Mouse (Mus musculus) NIH3T3 (cell line): ENCODE measurements around the gene Insm1.

ENCODE experiments used
- DNase-seq: peaks from one replicate; pipeline ENCODE4 v3.0.0-alpha.2; 2012; ENCODE audit warnings: low read depth

Insm1 gene

DNA sequence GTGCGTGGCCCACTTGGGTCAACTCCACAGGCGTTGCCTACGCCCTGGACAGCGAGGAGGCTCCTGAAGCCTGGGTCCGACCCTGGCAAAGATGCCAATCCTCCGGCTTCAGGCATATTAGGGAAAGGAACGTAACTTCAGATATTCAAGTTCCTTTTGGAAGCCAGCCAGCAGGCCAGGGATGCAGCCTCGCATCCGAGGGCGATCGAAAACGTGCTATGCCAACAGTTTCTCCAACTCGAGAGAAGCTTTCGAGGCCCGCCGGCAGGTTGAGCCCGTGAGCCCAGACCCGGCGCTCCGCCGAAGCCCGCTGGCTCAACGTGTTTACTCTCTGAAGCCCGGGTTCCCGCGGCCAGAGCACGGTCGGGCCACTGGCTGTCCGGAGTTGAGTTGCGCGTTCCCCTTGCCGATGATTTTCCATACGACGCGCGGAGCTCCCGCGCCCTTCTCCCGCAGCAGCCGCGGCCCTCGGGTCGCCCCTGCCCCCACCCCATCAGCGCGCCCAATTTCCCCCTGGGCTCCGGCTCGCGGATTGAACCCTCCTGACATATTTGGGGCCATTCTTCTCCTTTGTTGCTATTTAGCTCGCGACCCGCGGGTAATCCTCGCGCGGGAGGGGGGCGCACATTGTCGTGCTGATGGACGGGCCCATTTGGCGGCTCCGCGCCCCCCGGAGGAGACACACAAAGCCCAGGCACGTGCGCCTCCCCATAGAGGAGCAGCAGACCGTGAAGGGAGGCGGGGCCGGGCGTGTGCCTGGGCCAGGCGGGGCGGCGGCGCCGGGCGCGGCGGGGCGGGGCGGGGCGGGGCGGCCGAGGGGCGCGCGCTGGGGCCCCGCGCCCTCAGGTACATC lies at the start of gene Insm1:
Gene Insm1, plus strand, starts transcription at position 846 of the 853 bp plus-strand sequence.
- no peak for DNase-seq

DNA sequence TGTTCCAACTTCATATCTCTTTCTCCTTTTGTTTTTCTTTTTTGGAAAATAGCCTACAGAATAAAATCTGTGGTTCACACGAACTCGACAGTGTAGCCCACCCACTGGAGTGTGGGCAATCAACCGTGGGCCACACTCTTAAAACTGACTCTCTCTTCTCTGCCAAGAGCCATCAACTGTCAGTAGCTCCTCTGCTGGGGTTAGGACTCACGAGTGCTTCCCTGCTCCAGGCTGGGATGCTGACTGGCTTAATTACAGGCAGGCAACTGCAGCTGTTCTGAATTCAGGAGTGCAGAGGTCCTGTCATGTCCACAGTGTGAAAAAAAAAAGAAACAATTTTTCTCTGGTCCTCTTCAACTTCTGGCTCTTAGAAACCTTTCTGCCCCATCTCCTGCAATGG lies 49.6 kb upstream of the Insm1 start:
- no peak for DNase-seq

DNA sequence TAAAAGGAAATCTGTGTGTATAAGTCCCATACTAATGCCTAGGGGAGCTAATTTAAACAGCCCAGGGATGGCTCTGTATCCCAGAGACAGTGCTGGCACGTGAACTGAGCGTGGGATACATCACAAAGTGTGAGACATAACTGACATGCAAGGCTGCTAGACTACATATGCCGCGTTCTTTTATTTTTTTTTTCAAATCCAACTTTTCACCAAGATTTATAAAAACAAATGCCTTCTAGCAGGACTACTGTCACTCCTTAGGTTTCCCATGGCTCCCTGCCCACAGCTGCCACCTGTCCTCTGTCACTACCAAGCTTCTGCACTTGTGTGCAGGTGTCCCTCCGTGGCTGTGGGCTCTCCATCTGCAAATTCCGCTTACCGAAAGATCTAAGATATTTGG lies 47.5 kb upstream of the Insm1 start:
- DNase-seq, result no peak

DNA sequence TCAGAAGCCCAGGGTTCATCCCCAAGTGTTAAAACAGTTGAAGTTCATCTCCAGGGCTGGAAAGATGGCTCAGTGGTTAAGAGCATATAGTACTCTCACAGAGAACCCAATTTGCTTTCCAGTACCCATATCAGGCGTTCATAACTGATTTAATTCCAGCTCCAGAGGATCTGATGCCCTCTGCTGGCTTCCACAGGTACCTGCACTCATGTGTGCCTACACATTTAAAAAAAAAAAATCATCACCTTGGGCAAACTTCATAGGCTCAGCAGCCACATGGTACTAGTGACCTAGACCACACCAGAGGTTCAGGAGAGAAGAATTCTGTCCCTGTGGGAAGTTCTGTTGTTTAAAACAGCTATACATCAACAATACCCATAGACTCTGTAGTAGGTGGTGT lies 43.0 kb upstream of the Insm1 start:
- no peak for DNase-seq

DNA sequence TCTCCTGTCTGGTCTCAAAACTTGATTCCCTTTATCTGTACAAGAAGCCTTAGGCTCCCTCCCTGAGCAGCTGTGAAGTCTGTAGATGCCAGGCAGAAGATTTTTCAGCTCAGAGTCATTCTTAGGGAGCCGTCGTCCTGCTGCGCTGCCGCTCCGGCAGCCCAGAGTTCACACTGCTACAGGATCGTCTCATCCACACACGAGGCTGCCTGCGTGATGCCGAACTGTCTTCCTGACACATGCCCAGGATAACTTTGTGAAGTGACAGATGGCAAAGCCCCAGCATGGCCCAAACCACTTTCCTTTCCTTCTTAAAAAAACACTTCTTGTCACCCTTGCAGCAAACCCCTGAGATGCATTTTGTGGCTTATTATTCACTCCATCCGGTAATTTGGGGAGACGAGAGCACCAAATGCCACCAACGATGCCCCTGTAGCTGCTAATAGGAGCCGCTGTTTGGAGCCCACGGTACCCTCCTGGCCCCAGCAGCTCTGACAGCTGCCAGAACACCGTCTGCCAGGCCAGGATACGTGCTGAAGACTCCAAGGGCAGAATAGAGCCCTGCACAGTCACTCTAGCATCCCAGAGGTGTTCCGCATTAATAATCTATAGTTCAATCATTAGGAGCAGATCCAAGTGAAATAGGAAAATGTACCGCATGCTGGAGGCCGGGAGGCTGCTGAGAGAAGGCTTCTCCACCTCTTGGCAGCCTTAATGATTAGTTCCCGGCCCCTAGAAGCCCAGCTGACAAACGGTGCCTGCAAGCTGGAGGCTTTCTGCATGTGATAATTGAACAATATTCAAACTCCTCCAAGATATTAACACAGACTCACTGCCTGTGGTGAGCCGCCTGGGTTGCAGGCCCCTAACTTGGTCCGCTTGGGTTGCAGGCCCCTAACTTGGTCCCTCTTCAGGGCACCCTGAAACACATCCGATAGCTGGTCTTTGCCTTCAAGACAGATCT lies 37.6 kb upstream of the Insm1 start:
- DNase-seq, result no peak

DNA sequence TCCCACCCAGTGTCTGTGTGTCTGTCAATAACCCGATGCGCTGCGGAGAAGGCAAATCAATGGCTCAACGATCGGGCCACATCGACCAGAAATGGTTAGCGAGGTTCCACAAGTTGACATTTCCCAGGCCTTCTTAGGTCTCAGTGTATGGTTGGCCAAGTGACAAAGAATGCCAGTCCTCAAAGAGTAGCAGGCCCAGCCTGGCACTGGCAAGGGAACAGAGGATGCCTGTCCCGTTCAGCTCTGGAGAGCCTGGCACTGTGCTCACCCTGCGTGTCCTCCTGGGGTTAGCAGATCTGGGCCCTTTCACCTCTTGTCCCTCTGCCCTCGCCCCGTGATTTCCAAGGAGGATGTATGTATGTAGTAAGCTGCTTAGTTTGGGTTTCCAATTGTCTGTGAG lies 25.6 kb upstream of the Insm1 start:
- DNase-seq, result no peak

DNA sequence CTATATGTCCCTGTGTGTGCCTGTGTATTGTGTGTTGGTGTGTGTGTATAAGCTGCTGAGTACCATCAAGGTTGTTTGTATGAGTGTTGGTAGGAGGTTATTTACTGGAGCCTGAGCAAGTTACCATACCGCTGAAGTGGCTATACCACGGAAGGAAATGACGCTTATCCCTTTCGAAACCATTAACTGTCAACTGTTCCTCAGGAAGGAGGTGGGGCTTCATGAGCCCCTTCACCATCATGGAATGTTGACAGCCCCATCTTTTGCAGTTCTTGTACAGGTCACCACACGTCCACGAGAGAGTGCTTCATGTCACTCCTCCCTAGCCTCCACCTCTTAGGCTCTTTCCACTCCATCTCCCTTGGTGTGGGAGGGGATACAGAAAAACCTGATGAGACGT lies 23.8 kb upstream of the Insm1 start:
- no peak for DNase-seq

DNA sequence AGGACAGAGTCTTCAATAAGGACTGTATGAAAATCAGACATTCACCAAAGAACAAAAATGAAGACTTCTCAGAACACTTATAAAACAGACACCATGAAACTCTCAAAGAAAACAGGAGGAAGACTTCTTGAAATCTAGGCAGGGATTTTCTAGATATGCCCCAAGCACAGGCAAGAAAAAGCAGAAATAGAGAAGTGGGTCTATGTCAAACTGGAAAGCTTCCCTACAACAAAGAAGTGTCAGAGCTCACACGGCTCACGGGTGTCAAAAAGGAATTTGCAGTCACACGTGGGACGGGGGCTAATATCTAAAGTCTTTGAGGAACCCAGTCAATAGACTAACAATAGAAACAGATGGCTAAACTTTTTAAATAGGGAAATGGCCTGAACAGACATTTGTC lies 10.8 kb upstream of the Insm1 start:
- no peak for DNase-seq

DNA sequence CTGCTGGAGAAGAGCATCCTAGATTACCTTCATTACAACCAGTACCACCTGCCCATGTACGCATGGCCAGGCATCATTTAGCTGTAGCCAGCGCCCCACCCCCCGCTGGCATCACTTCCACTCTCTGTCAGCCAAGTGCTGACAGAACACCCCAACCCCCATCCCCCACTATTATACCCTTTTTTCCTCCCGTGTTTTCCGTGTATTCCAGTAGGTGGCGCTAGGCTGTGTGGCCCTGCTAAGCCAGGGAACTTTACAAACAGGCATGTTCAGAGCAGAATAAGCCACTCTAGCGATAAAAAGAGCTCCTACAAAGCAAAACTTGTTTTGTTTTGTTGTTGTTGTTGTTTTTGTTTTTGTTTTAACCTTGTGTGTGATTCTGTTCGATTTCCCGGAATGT lies 7.0 kb upstream of the Insm1 start:
- DNase-seq, result peak; percentile 65

DNA sequence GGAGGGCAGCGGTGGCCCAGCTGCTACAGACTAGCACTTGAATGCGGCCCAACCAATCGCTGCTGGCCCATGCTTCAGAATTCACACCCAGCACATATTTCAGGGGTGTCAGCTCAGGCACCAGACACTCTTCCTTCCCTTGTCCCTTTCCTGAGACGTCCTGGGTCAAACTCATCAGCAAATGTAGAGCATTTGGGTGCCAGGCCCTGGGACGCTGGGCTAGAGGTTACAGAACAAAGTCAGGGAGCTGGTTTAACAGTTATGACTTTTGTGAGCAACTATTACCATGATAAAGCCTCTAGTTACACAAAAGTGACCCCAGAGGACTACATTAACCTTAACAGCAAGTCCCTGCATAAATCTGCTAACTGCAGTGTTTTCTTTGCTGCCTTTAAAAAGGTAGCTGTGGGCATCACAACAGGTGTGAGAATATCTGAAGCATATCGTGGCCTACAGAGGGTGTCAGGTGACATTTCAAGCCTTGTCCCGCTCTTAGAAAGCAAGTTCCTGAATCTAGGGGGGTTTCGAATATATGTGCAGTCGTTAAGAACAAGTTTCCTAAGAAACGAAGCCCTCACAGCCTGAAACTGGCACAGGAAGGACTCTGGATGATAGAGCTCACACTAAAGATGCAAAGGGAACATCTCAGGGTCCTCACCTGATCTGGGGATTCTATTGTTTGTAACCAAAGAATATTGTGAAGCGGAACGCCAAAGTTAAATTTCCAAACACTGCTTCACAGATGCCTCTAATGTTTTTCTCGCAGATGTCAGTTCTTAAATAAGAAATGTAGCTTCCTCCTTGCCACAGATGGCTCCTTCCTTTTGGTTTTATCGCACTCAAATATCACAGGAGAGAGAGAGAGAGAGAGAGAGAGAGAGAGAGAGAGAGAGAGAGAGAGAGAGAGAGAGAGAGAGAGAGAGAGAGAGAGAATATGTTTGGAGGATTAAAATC lies 5.3 kb upstream of the Insm1 start:
- DNase-seq, result no peak

DNA sequence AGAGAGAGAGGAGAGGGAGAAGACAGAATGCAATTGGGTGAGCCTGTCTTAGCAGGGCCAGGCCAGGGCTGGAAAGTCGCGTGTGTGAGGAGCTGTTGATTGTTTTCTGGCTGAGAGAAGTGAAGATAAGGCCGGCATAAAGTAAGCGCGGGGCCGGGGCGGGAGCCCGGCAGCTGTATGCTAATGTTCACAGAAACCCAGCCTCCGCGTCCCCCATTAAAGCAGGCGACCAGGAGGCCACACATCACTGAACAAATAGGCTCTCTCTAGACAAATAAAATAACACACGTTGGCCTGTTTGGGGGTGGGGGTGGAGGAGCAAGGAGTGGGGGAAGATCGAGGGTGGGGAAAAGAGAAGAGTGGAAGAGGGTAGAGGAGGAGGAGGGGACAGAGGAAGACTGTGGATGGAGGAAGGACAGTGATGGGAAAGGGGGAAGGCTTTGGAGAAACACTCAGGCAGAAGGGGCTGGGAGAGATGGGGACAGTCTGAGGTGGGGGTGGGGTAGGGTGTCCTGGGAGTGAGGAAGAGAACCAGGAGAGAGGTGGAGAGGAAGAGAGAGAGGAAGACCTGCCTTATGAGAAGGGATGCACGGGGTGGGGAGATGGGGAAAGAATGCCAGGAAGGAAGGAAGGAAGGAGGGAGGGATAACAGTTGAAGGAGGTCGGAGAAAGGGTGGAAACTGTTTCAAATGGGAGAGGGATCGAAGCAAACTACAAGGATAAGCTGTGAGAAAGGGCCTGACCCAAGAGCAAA lies 4.3 kb upstream of the Insm1 start:
- DNase-seq, result peak; percentile 44

DNA sequence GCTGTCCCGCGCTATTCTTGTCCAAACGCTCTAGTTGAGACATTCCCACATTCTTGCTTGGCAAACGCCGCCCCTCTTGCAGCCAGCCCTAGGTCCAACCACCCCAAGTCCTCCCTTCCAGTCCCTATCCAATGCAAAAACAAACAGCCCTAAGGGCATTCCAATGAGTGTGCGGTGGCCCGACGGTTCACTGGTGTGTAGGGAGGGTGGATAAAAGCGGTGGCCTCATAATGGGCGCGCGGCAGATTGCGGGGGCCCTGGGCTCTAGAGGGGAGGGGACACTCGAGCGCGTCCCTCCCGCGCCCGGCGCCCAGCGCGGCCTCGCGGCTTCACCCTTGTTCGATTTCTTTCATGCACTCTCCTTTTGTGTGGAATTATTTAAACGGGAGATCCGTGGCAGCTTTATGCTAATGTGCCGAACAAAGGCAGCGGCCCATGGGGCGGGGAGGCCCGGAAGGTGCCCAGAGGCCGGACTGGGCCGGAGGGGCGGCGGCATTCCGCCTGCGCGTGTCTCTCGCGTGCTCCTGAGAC lies 3.5 kb upstream of the Insm1 start:
- DNase-seq, result no peak

DNA sequence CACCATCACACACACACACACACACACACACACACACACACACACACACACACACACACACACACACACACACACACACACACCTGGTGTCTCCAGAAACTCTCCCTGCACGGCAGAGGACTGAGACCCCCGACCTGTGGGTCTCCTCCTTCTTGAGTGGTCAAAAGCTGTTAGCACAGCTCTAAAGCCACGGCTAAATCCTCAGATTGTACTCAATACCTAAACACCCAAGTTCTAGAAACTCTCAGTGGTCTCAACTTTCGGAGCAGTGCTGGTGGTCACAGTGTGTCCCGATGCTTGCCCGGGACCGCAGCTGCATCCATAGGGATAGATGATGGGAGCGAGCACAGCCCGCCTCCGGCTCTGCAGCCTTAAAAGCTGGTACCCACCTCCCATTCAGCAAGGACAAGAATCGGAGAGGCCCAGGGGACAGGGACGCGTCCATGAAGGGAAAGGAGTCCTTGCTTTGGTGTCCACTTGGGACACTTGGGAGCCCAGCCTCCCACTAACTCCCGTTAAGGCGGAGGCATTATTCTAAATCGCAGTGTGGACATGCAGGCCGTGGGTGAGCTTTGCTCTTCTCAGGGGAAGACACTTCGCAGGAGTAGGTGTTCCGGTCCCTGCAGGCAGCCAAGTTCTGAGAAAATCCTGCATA lies 2.7 kb upstream of the Insm1 start:
- no peak for DNase-seq

DNA sequence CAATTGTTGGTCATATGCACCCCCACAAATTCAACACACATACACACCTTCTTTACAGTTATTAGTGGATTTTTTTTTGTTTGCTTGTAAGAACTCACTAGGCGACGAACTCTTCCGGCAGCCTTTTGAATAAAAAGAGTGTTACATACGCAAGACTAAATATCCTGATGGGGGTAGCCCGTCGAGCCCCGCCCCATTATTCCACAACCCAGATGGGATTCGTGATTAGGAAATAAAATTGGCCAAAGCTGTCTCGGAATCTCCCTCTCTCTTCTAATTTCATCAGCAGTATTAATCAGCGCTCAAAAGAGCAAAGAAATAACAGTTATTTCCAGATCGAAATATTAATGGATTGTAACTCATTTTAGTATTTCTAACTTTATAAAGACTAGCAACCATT lies 1.9 kb upstream of the Insm1 start:
- no peak for DNase-seq

DNA sequence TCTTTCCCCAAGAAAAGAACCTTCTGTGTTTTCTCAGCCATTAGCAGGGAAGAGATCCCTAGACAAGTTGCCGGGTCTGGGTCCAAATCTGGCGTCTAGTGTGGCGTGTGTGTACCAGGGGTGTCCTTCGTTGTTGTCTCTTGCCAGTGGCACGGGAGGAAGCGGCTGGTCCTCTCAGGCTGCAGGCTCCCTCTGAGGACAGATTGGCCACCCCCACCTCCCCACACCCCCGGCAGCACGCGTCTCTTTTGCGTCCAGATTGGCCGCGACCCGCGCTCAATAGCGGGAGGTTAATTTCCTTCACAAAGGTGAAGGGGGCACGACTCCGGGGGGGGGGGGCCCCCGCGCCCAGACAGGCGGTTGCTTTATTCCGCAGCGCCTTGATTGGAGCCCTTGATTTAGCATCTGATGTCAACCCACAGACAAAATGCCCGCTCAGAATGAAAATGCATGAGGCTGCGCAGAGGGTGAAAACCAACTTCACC lies 1.1 kb upstream of the Insm1 start:
- no peak for DNase-seq

DNA sequence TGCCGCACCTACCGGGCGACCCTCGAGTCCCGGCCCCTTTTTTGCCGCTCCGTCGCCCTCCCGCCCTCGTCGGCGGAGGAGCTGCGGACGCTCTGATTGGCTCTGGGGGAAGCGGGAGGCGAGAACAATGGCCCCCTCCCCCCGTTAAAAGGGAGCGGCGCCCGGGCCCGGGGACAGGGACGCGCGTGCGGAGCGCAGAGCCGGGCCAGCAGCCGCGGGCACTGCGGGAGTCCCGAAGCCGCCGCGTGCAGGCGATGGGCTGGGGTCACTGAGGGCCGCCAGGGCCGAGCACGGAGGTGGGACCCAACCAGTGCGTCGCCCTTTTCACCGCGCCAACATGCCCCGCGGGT lies 183 bp downstream of the Insm1 start:
- DNase-seq, result no peak

DNA sequence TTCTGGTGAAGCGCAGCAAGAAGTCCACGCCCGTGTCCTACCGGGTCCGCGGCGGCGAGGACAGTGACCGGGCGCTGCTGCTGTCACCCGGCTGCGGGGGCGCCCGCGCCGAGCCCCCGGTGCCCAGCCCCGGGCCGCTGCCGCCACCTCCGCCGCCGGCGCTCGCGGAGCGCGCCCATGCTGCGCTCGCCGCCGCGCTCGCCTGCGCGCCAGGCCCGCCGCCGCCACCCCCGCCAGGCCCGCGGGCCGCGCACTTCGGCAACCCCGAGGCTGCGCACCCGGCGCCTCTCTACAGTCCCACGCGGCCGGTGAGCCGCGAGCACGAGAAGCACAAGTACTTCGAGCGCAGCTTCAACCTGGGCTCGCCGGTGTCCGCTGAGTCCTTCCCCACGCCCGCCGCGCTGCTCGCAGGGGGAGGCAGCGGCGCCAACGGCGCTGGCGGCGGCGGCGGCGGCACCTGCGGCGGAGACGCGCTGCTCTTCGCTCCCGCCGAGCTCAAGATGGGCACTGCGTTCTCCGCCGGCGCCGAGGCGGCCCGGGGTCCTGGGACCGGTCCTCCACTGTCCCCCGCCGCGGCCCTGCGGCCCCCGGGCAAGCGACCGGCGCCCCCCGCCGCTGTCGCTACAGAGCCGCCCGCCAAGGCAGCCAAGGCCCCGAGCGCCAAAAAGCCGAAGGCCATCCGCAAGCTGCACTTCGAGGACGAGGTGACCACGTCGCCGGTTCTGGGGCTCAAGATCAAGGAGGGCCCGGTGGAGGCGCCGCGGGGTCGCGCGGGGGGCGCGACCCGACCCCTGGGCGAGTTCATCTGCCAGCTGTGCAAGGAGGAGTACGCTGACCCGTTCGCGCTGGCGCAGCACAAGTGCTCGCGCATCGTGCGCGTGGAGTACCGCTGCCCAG lies 806 bp downstream of the Insm1 start:
- no peak for DNase-seq

DNA sequence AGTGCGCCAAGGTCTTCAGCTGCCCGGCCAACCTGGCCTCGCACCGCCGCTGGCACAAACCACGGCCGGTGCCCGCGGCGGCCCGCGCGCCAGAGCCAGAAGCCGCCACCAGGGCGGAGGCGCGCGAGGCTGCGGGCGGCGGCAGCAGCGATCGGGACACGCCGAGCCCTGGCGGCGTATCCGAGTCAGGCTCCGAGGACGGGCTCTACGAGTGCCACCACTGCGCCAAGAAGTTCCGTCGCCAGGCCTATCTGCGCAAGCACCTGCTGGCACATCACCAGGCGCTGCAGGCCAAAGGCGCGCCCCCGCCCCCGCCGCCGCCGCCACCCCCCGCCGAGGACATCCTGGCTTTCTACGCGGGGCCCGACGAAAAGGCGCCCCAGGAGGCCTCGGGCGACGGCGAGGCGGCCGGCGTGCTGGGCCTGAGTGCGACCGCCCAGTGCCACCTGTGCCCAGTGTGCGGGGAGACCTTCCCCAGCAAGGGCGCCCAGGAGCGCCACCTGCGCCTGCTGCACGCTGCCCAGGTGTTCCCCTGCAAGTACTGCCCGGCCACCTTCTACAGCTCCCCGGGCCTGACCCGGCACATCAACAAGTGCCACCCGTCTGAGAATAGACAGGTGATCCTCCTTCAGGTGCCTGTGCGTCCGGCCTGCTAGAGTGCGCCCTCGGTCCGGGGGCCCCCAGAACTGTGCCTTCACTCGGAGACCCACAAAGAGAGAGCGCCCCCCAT lies 1.6 kb downstream of the Insm1 start:
- no peak for DNase-seq

DNA sequence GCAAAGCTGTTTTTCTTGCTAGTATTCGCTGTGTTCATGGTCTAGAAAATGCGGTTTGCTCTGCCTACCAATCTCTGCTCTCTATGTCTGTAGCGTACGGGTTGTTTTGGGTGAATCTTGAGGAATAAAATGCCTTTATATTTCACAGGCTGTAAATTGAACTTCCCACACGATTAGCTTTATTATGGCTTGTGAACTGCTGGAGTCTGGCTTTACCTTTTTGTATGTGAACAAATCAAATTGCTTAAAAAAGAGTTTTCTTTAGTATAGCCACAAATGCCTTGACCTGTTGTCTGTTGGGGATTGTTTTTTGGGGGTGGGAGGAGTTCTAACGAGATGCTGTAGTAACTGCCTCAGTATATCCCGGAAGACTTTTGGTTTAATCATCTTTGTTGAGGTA lies 2.4 kb downstream of the Insm1 start:
- DNase-seq, result no peak
